ENCODE assay signal across 10 mouse cellular contexts in genomic region chr2:155436445-155436844, GRCm38 (mm10). TPM values are rescaled to one million over a fixed set of nuclear protein-coding genes. Genes with fewer than 3 reads are reported as not detected.
DNase-seq lines count a peak whose midpoint lies in the region; ATAC-seq and TF ChIP-seq lines count a peak whose summit lies in the region.
"Had no signal": no experiment of that assay in that cellular context is flagged by ENCODE, and none has a peak within 500 bp of the region (broad histone marks: within the 10 kb centered on the region; RNA-seq: fewer than 3 reads in every experiment).

No protein-coding gene starts in this region.

- intact Hi-C loops in heart, postnatal 36 days (cut with DNase I), result no loop called here

- no peak for ATAC-seq in lung, postnatal 0 days

- H3K9me3 ChIP-seq in E14TG2a.4 (ENCODE audit: low read length), result no peaks in the 10 kb centered on the region
- no peaks in the 10 kb centered on the region for H3K9me3 ChIP-seq in lung, postnatal 0 days (ENCODE audit: low read length)
- H3K9me3 ChIP-seq: embryonic facial prominence, embryonic 12.5 days had no signal

- H3K36me3 ChIP-seq in E14TG2a.4 (ENCODE audit: insufficient read depth, low read length), result peaks cover 17% of the 10 kb centered on the region
- H3K36me3 ChIP-seq in lung, postnatal 0 days (ENCODE audit: insufficient read depth, low read length), result peaks cover 14% of the 10 kb centered on the region; the same call in 1 of the 2 replicates

- H3K27me3 ChIP-seq in E14TG2a.4 (ENCODE audit: insufficient read depth, low read length), result no peaks in the 10 kb centered on the region
- H3K27me3 ChIP-seq in lung, postnatal 0 days (replicated peaks; ENCODE audit: insufficient read depth, low read length), result no peaks in the 10 kb centered on the region
- H3K27me3 ChIP-seq: embryonic facial prominence, embryonic 12.5 days had no signal

- H3K9ac ChIP-seq in lung, postnatal 0 days (replicated peaks; ENCODE audit: low read depth), result no peak overlapping the region
- H3K9ac ChIP-seq: embryonic facial prominence, embryonic 12.5 days had no signal

- no peak overlapping the region for H3K4me3 ChIP-seq in E14TG2a.4 (replicated peaks; ENCODE audit: low read length)
- no peak overlapping the region for H3K4me3 ChIP-seq in lung, postnatal 0 days (ENCODE audit: low read depth, low read length)
- H3K4me3 ChIP-seq: embryonic facial prominence, embryonic 12.5 days had no signal

- TF ChIP-seq EP300 in lung, postnatal 0 days (IDR thresholded peaks at IDR 0.05), result no peak

- no peaks in the 10 kb centered on the region for H3K4me1 ChIP-seq in E14TG2a.4 (replicated peaks; ENCODE audit: low read depth, low read length)
- H3K4me1 ChIP-seq in lung, postnatal 0 days (ENCODE audit: insufficient read depth, low read depth, low read length), result no peaks in the 10 kb centered on the region
- H3K4me1 ChIP-seq: embryonic facial prominence, embryonic 12.5 days had no signal

- peak; percentile 91 for TF ChIP-seq CTCF in E14TG2a.4 (conservative IDR thresholded peaks at IDR 0.05; ENCODE audit: low read length)
- peak; percentile 60 for TF ChIP-seq CTCF in lung, postnatal 0 days (IDR thresholded peaks at IDR 0.05)

- no peak overlapping the region for H3K4me2 ChIP-seq in lung, postnatal 0 days (replicated peaks; ENCODE audit: low read depth, low read length)
- H3K4me2 ChIP-seq: embryonic facial prominence, embryonic 12.5 days had no signal

- DNase-seq in heart, postnatal 4 days, result peak; percentile 12
- DNase-seq in heart, postnatal 36 days, result no peak
- DNase-seq in 3T3-L1 (ENCODE audit: low read depth, low spot score), result peak; percentile 60
- peak; percentile 37 for DNase-seq in lung, postnatal 0 days (ENCODE audit: low spot score)
- DNase-seq in frontal cortex, postnatal 36 days (ENCODE audit: low spot score in 2 of 2), result no peak
- DNase-seq in layer of hippocampus, postnatal 25 days (ENCODE audit: extremely low spot score in 1 of 2, low spot score in 1 of 2), result no peak
- no peak for DNase-seq in right cerebral cortex, postnatal 10 days (ENCODE audit: low spot score in 2 of 2)
- DNase-seq: heart, adult 18-20 months had no signal

- H3K27ac ChIP-seq in lung, postnatal 0 days (ENCODE audit: low read length), result no peak overlapping the region
- H3K27ac ChIP-seq: embryonic facial prominence, embryonic 12.5 days had no signal

RNA-seq across cellular contexts. Expression of gene Ncoa6, which starts 37.2 kb away (rescaled TPM):
- 10 to 100 TPM; 42.9 to 44.7 TPM for total RNA-seq in heart, postnatal 4 days (2021)
- total RNA-seq in heart, postnatal 36 days (2021), result 10 to 100 TPM; 25.1 to 26.5 TPM
- 16.7 and 20.0 TPM in 2 replicates for polyA plus RNA-seq in lung, postnatal 0 days (2015; fragmentation: Nextera tagmentation; extraction: Ambion mirVana)
- total RNA-seq in layer of hippocampus, postnatal 25 days (2021), result 10 to 100 TPM; 54.9 to 73.7 TPM

RNA-seq across cellular contexts. Expression of gene Trp53inp2, which starts 55.6 kb away (rescaled TPM):
- total RNA-seq in heart, postnatal 4 days (2021), result 100 to 1,000 TPM; 491 to 511 TPM
- total RNA-seq in heart, postnatal 36 days (2021), result 100 to 1,000 TPM; 468 to 507 TPM
- polyA plus RNA-seq in lung, postnatal 0 days (2015; fragmentation: Nextera tagmentation; extraction: Ambion mirVana), result 30.4 and 32.6 TPM in 2 replicates
- 100 to 1,000 TPM; 158 to 178 TPM for total RNA-seq in layer of hippocampus, postnatal 25 days (2021)

Comparison
In these comparisons a context has a peak if more than half of its experiments do, and no peak if none do; other contexts are left out.
1. DNase-seq: peak in heart, postnatal 4 days (single experiment), 3T3-L1 (single experiment) and lung, postnatal 0 days (single experiment); none in heart, postnatal 36 days (0 of 2), frontal cortex, postnatal 36 days (0 of 2), layer of hippocampus, postnatal 25 days (0 of 2) and right cerebral cortex, postnatal 10 days (0 of 2).